Mouse (Mus musculus): ENCODE measurements around the gene Nek5.

Gene Nek5

GRCm38 (mm10) chr8:22089226-22089625 is 35.6 kb downstream of the Nek5 start:
- no peak for DNase-seq (ENCODE audit: low spot score in 2 of 2)

DNA sequence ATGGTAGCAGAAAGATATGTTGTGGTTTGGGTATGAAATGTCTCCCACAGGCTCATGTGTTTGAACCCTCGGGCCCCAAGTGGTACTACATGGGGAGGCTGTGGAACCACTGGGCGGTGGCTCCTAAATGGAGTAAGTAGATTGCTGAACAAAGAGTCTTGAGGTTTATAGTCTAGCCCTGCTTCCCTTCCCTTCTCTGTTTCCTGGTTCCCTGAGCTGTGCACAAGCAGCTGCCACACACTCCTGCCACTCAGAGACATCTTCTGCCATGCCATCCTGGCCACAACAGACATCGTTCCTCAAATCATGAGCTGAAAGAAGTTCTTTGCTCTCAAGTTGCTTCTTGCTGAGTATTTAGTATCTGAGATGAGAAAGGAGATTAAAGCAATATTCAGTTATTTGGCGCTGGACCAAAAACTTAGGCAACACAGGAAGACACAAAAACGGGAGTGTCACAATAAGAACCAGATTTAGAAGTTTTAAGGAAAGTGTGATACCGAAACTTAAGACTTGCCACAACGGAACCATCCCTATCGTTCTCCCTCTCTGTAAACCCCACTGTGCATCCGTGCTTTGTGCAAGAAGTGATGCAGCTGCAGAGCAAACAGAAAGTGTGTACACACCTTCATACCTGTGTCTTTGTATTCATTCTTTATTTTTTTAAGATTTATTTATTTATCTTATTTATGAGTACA is 45.4 kb downstream of the Nek5 start:
- DNase-seq (ENCODE audit: low spot score in 2 of 2): no peak

DNA sequence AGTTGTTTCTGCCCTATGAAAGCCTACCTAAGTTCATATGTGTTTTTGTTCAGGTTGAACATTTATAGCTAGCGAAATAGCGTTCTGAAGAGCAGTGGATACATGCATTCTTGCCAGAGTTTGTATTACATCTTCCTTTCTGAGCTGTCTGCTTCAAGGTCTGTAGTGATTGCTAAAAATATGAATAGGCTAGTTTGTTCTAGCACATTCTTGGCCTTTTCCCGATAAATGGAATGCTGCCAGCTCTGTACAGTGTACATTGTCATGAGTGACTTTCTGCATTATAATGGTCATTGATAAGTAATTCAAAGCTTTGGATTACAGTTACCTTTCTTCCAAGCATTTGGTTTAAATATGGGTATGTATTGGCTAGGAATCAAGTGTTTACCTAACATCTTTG is 63.7 kb downstream of the Nek5 start:
- DNase-seq (ENCODE audit: low spot score in 2 of 2): no peak

- peak; percentile 97 to 98 for DNase-seq (ENCODE audit: low spot score in 2 of 2)
Measured at GRCm38 (mm10) chr8:22060446-22060889, 64.4 kb downstream of the Nek5 start, which contains the start of gene Alg11. Alg11 (plus strand) TSS chr8:22060721.

GRCm38 (mm10) chr8:22059821-22060445 is 64.9 kb downstream of the Nek5 start, which contains the start of gene Atp7b:
Atp7b (minus strand) TSS chr8:22060305.
- DNase-seq (ENCODE audit: low spot score in 2 of 2): peak; percentile 4 to 5

GRCm38 (mm10) chr8:22059153-22059738 is 65.6 kb downstream of the Nek5 start:
- DNase-seq (ENCODE audit: low spot score in 2 of 2): no peak

DNA sequence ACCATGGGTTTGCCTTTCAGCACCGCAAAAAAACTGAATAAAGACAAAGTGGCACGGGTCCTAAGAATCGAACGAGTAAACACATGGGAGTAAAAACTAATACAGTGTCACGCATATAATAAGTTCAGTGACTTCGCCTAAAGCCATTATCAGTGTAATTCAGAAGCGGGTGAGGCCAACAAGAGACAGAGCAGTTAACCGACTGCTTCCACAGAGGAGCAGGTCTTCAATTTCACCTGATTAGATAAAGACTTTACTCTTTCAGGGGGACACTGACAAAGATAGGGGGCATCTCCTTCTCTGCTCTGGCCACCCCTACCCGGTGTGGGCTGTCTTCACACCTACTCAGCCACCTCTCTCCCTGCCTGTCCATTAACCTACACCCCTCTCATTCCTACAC is 66.5 kb downstream of the Nek5 start:
- DNase-seq (ENCODE audit: low spot score in 2 of 2): no peak

DNA sequence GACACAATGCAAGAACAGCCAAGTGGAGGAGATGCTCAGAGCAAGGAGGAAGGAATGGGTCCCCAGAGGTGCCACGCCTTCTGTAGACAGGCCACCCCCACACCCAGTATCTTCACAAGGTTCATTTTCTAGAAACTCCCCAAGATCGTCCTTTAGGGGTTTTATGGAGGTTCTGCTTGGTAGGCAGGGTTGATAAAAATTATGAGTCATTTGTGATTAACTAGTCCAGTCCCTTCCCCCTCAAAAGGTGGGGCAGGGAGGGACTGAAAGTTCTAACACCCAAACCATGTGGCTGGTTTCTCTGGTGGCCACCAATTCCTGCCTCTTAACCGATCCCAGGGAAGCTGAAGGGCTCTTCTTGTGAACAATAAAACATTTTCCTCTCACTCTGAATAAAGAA is 68.0 kb downstream of the Nek5 start:
- no peak for DNase-seq (ENCODE audit: low spot score in 2 of 2)

GRCm38 (mm10) chr8:22055492-22055877 is 69.4 kb downstream of the Nek5 start:
- no peak for DNase-seq (ENCODE audit: low spot score in 2 of 2)

- DNase-seq (ENCODE audit: low spot score in 2 of 2): no peak
Measured at GRCm38 (mm10) chr8:22054674-22055491, 70.0 kb downstream of the Nek5 start.

GRCm38 (mm10) chr8:22047699-22048464 is 77.0 kb downstream of the Nek5 start:
- DNase-seq (ENCODE audit: low spot score in 2 of 2): no peak

GRCm38 (mm10) chr8:22043706-22044105 is 81.1 kb downstream of the Nek5 start:
- DNase-seq (ENCODE audit: low spot score in 2 of 2): no peak

GRCm38 (mm10) chr8:22042515-22042914 is 82.3 kb downstream of the Nek5 start:
- no peak for DNase-seq (ENCODE audit: low spot score in 2 of 2)

DNA sequence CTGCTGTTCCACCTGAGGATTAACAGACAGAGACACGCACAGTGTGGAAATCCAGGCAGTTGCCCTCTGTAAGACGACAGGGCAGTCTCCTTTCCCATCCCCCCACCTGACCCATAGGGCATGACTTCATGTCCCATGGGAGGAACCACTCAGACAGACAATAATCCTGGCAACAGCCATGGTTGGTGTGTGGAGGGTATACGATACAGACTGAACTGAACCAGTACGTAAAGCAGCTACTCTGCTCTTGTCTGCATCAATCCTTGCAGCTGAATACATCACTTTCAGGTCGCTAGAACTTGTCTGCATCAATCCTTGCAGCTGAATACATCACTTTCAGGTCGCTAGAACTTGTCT is 84.7 kb downstream of the Nek5 start:
- no peak for DNase-seq (ENCODE audit: low spot score in 2 of 2)

DNA sequence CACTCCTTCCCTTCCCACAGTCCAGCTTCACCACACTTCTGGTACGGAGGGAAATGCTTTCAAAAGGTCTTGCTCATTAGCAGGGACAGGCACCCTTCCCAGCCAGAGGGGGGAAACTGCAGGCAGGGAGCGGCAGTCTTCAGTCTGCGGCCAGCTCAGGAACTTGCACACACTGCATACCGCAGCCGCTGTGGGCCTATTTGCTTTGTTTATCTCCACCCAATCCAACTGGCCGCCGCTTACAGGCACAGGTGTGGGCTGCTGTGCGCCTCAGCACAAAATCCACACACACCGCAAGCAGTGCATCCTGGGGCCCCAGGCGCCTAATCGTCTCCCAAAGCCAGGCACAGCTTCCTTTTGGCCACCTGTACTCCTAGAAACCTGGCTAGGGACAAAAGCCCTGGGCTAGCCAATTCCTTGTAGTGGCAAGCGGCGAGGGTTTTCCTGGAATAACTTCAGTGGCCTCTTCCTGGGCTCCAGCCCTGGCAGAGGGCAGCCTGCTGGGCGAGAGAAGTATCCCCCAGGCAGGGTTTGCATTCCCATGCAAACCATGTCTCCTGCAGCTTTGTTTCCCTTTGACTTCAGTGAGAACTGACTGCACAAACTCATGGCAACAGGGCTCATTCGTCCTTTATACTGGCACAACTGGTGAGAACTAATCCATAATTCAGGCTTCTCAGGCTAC is 85.2 kb downstream of the Nek5 start:
- no peak for DNase-seq (ENCODE audit: low spot score in 2 of 2)

GRCm38 (mm10) chr8:22037022-22037421 is 87.8 kb downstream of the Nek5 start:
- DNase-seq (ENCODE audit: low spot score in 2 of 2): no peak

DNA sequence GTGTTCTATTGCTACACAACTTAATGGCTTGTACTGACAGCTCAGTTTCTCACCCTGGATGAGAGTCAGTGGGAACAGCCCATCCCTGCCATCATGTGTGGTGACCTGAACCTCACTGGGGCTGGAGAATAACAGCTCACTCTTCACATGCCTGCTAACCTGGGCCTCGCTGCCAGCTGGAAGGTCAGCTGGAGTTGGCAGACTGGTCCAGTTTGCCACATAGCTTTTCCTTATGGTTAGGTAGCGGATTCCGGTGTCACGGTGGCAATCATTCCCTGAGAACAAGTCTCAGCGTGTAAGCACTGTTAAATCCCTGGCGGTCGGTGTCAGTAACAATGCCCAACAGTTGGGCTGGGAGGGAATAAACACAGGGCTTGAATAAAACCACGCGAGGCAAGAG is 88.7 kb downstream of the Nek5 start:
- DNase-seq (ENCODE audit: low spot score in 2 of 2): no peak

DNA sequence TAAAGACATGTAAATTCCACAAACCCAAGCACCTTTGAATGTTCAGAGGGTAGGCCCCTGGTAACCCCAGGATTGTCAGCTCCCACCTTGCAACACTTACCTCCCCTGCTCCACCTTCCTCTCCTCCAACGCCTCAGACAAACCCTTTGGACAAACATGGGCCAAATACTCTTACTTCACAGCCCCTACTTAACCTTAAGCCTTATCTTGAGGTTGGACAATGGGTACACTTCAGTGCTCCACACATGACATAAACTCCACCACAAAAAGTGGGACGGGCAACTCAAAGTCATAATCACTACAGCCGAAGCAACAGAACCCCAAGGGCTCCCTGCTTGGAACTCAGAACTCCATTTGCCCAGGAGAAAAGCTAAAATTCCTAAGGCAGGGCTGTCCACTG is 93.9 kb downstream of the Nek5 start:
- DNase-seq (ENCODE audit: low spot score in 2 of 2): no peak

DNA sequence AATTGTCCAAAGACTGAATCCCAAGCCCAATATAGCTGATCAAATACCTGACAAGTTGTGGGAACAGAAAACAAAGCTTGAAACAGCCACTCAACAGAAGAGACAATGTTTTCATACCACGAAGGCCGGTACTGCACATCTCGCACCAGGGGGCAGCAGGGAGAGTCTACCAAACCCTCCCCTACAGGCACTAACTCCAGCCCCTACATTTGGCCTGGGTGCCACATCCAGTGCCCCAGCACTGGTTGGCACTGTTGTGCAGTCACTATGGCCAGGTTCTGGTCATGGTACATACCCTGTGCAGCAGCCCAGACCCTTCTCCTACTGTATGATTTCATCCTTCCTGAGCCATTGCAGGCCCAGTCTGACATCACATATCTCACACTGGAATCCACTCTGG is 95.9 kb downstream of the Nek5 start:
- no peak for DNase-seq (ENCODE audit: low spot score in 2 of 2)

DNA sequence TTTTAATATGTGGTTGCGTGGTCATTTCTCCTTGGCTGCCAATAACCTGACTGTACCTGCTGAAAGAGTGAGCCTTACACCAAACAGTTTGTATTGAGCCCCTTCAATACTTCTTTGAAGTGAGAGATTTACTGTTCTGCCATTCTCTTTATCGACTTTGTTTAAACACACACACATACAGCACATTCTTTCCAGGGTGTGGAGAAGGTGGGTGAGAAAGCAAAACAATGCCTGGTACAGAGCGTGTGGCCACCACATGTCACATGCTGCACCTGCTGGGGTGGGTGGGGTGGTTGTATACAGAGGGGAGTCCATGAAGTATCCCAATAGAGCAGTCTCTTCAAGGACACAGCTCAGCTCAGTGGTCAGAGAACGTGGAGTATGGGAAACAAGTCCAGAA is 99.6 kb downstream of the Nek5 start:
- DNase-seq (ENCODE audit: low spot score in 2 of 2): no peak

All from right cerebral cortex, postnatal 36 days (tissue).